Mouse (Mus musculus) kidney, postnatal 10 days (tissue): ENCODE data around the gene Mthfsd.

Experiments used
- DNase-seq: peaks from one replicate; pipeline ENCODE4 v3.0.0; 2021; ENCODE audit warnings: mixed read lengths

The Mthfsd gene

DNA sequence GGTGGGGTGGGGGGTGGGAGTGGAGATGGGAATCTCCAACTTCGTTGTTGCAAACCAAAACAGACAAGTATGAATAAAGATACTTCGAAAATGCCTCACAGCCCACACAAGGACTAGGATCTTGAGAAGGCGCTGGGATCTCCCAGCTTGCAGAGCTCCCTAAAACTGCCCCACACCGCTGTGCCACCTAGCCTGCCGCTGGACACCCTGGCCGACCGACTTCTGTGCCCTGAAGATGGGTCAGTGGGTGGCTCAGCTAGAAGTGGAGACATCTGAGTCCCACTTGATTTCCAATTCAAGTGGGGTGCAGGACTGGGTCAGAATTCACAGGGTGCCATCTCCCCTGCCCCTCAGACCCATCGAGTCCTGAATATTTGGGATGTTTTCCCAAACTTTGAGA lies 13.5 kb upstream of the Mthfsd start:
- DNase-seq, result no peak

DNA sequence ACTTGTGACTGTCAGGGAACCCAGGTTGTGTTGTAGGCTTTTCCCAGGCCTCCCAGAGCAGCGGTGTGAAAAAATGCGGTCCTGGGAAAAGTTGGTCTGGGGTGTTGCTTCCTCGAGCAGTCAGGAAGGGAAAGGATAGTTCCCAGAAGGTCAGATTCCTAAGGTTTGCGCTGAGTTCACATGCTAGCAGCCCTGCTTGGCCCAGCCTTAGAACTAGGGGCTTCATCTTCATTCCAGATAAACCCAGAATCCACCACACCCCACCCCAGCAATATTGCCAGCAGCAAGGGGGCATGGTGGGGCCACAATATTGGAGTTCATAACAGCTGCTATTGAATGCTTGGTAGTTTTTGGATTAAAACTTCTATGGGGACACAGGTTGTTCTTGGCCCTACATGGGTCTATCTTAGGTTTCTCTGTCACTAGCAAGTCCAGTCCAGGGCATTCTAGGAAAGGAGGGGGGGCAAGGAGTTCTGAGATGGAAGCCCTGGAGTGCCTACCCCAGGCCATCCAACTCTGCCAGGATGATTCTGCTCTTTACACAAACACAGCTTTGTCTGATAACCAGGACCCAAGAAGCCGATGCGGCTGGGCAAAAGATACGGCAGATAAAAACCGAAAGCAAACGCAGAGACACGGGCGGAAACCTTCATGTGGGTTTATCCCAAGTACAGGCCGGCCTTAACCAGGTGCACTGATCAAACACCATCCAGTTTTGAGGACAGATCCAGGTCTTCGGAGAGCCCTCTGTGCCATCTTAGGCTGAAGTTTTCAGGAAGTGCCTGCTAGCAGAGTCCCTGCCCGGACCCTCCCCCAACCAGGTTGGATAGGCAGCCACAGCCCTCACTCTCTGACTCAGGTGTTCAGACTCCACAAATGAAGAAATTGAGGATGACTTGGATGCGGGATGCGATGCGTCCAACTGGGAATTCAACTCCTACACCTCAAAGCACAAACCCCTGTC lies 12.5 kb upstream of the Mthfsd start:
- no peak for DNase-seq

DNA sequence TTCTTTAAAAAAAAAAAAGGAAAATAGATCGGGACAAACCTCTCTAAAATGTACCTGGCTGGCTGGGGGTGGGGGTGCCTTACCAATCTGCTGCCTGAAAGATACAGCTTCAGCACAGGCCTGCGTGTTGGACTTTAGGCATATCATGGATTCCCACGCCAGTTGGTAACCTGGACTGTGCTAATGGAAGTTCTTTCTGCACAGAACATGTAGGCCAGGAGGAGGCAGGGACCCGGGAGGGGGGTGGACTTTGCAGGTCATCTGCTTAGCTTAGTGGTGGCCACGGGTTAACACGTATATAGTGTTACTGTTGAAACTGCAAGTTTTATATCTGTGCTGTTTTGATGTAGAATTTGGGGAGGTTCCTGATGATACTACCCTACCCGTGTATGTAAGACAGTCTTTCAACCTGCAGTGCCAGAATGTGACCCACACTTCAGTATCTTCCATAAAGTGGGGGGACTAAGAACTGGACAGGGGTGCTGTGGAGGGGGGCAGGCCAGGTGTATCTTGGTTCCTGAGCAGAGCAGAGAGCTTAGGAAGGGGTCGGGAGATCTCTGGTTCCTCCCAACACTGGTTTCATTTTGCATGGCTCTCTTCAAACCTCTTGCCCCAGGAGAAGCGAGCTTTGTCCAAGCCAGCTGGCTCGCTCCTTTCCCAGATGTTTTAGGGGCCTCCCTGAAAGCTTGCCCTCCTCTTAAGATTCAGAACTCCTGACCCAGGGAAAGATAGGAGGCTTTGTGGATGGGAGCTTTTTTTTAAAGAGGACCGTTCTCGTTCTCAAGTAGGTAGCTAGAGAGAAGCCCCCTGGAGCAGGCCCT lies 11.7 kb upstream of the Mthfsd start:
- no peak for DNase-seq

DNA sequence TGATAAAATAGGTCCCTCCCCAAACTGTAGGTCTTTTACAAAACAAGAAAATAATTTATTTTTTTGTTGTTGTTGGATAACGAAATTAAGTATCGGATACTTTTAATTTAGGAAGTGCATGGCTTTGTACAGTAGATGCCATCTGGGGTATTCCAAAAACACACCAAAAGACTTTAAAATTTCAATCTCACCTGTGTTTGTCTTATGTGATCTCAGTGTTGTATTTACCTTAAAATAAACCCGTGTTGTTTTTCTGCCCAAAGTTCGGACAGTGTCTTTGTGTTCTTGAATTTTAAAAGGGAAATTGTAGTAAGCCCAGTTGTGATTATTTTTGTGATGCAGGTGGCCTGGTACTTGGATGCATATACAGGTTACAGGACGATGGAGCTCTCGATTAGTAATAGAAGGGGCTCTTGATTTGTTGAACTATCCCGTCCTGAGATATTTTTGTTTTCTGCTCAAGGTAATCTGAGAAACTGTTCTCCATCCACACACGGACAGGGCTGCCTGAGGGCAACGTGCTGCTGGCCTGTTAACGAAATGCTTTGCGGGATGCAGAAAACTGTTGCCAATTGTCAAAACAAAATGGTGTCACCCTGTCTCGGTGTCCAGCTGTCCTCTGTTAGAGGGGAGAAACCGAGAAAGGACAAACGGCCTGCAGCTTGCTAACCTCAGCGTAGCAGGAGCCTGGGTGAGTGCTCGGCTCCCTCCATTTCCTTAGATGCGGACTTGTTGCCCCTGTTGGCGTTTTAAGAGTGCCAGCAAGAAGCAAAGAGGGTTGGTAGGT lies 10.6 kb upstream of the Mthfsd start:
- DNase-seq, result no peak

DNA sequence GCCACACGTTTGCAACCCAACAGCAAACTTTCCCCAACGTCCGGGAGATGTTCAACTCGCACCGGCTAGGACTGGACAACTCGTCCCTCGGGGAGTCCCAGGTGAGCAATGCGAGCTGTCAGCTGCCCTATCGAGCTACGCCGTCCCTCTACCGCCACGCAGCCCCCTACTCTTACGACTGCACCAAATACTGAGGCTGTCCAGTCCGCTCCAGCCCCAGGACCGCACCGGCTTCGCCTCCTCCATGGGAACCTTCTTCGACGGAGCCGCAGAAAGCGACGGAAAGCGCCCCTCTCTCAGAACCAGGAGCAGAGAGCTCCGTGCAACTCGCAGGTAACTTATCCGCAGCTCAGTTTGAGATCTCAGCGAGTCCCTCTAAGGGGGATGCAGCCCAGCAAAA lies 9.7 kb upstream of the Mthfsd start:
- peak; percentile 41 for DNase-seq

GRCm38 (mm10) chr8:121117186-121117651 lies 9.0 kb upstream of the Mthfsd start:
- DNase-seq, result peak; percentile 61

DNA sequence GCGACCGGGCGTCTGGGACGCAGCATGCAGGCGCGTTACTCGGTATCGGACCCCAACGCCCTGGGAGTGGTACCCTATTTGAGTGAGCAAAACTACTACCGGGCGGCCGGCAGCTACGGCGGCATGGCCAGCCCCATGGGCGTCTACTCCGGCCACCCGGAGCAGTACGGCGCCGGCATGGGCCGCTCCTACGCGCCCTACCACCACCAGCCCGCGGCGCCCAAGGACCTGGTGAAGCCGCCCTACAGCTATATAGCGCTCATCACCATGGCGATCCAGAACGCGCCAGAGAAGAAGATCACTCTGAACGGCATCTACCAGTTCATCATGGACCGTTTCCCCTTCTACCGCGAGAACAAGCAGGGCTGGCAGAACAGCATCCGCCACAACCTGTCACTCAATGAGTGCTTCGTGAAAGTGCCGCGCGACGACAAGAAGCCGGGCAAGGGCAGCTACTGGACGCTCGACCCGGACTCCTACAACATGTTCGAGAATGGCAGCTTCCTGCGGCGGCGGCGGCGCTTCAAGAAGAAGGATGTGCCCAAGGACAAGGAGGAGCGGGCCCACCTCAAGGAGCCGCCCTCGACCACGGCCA lies 8.5 kb upstream of the Mthfsd start:
- DNase-seq, result peak; percentile 70

DNA sequence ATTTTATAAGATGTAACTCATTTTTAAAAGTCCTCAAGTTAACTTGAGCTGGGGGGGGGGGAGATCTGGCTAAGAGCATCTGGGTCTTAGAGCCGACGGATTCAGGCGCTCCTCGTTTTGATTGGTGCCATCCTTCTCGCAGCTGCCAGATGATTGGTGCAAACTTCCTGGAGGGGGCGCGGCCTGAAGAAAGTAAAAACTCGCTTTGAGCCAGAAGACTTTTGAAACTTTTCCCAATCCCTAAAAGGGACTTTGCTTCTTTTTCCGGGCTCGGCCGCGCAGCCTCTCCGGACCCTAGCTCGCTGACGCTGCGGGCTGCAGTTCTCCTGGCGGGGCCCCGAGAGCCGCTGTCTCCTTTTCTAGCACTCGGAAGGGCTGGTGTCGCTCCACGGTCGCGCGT lies 7.8 kb upstream of the Mthfsd start, which contains the start of gene Foxc2:
TSS of gene Foxc2 (plus strand) at position 224 of the 400 bp plus-strand sequence.
- peak; percentile 94 for DNase-seq

GRCm38 (mm10) chr8:121115136-121115535 lies 6.9 kb upstream of the Mthfsd start:
- peak; percentile 48 for DNase-seq

DNA sequence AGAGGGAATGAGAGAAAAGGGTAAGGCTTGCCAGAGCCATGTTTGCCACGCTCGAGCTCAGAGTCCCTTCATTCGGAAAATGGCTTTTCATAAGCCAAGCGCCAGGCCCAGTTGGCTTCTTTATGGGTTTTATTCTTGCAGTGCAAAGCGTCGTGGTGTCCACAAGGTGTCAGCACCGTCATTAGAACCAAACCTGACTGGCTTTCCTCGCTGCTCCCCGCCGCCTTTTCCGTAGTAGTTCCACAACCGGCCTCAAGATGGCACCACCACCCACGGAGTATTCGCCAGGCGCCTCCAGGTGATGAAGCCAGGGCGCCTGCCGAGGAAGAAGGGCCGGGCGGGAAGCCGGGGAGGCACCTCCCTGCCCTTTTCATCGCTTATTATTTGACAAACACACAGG lies 5.1 kb upstream of the Mthfsd start:
- peak; percentile 97 for DNase-seq

DNA sequence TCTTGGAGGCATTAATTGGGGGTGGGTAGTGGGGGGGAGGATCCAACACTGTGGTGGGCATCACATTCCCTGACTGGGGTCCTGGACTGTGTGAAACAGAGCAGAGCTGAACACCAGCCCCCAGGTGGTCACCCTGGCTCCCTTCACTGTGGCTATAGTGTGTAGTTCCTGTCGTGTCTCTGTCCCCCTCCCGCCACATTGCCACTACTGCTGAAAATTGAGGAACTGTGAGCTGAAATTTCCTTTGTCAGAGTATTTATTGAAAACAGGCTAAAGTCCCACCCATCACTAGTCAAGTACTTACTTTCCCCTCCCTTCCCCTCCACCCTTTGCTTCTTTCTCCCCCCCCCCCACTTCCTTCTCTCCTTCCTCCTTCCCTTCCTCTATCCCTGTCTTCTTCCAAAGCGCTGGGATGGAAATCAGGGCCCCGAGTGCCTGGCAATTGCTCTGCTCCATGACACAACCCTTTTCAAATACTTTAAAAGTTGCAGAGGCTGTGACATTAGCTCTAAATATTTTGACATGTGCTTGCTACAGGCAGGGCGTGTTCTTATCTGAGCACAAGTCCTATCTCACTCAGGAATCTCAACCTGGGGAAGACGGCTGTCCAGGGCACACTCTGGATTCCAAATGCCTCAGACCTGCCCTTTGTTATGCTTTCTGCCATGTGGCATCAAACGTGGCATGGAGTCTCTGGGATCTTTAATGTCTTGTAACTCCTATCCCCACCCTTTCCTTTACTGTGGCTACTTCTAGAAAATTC lies 3.1 kb upstream of the Mthfsd start:
- DNase-seq, result no peak

GRCm38 (mm10) chr8:121108657-121109056 lies 465 bp upstream of the Mthfsd start:
- DNase-seq, result no peak

DNA sequence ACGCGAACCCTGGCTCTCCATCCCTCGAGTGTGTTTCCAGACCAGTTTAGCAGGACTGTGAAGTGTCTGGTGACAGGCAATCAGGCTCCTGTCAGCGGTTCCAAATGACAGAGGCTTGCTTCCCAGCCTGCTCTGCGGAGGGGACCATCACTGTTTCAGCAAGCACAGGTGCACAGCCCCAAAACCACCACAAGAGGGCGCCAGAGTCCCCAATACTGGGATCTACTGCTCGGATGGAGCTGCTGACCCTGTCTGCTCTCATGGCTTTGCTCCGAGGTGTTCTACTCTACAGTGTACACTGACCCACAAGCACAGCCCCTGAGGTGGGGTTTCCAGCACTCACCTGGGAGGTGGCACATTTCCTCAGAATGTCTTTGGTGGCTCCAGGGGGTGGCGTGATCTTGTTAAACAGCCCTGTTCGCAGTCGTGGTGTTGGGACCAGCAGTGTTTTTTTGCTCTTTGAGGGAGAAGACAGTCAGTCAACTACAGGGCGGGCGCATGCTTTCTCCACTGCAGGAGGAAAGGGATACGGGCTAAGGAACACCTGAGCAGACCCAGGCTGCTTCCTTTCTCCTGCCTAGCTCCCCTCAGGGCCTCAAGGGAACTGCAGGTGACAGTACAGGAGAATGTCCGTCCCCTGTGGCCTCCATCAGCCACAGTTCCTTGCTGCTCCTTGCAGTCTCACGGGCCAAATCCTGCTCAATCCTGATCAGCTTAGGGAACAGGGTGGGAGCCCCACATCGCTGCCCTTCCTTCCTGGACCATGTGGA lies 4.0 kb downstream of the Mthfsd start:
- peak; percentile 86 for DNase-seq

- DNase-seq, result no peak
Measured at GRCm38 (mm10) chr8:121093496-121093895, 14.7 kb downstream of the Mthfsd start.

DNA sequence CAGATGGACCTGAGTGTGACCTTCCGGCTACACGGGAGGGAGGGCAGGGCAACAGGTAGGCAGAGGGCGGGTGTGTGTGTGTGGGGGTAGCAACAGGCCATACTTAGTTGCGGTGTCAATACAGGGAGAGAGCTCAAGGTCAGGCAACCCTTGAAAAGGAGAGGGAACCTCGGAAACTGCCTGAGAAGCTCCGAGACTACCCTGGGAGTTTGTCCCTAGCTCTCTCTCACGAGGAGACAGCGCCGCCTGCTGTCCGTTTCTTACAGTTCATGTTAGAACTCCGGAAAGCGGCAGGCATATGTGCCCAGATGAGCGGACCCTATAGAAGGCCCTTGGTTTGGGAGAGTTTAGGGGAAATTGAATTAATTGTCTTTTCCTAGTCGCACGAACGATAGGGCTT lies 15.6 kb downstream of the Mthfsd start:
- DNase-seq, result peak; percentile 94

DNA sequence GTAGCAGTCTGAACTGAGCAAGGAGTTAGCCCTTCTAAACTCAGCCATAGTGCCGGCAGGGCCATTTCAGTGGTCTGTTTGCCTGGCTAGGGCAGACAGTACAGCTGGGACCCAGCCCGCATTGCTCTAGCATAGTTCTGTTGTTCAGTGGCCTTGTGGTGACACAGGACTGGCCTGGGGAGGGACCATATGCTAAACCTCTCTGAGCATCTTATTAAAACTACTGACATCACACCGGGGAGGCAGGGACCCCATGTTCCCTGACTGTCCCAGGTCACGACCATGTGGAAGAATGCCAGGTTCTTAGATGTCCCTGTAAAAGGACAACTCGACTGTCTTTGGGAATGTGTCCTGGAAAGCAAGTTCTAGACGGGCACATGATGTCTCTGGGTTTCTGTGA lies 16.1 kb downstream of the Mthfsd start:
- DNase-seq, result no peak

DNA sequence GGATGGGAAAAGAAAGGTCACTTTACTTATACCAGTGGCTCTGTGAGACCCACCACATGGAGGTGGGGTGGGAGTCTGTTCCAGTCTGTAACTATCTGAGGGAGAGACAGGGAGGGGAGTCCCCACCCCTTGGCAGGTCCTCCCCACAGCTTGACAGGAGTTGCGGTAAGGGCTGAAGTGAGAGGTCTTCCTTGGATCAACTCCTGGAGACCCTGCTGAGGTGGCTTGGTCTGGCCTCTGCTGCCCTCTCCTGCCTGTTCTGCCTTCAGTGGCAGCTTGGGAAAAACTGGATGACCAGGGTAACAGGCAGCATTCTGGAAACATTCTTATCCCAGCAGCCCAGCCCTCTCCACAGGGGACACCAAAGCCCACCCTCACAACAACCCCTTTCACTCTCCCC lies 17.5 kb downstream of the Mthfsd start:
- peak; percentile 39 for DNase-seq

- no peak for DNase-seq
Measured at GRCm38 (mm10) chr8:121089631-121090380, 18.4 kb downstream of the Mthfsd start.

DNA sequence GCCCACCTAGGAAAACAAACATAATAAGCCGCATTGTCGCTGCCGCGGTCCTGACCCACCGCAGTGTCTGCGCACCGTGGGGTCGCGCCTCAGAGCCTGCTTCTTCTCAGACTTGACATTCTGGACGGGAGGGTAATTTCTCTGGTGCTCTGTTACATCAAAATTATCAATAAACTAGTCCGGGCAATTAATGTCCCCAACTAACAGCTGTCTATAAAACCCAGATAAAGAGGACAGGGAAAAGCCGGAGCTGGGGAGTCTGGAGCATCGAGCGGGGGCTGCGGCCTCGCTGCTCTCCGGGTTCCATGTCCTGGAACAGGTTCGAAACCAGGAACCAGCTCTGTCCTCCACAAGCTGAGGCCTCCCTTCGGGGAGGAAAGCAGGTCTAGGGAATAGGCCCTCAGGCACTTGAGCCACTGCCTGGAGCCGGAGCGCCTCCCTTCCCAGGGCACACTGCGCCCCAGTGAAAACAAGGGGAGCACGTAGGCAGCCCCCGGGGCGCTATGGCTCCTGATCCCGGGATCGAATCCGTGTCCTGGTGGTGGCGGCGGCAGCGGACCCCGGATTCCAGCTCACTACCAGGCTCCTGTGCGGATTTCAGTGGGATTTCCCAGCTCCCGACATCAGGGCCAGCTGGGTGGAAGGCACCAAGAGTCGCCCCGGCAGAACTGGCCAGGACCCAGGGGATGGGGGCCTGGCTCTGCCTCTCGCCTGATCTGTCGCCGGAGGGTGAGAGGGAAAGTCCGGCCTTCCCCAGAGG lies 19.1 kb downstream of the Mthfsd start:
- no peak for DNase-seq
